Mouse (Mus musculus): Measurements from ENCODE around the gene Ptpn22. TPM values are rescaled to one million over a fixed set of nuclear protein-coding genes. Genes with fewer than 3 reads are reported as not detected.
"Not testable (repeated sequence)": the region's sequence is repeated elsewhere in the genome, so short reads cannot be mapped to it uniquely, and the experiment has no call there.

Gene Ptpn22
- 1.4 and 3.1 TPM in 2 replicates for polyA plus RNA-seq (2015; fragmentation: Nextera tagmentation; extraction: Ambion mirVana)

DNA sequence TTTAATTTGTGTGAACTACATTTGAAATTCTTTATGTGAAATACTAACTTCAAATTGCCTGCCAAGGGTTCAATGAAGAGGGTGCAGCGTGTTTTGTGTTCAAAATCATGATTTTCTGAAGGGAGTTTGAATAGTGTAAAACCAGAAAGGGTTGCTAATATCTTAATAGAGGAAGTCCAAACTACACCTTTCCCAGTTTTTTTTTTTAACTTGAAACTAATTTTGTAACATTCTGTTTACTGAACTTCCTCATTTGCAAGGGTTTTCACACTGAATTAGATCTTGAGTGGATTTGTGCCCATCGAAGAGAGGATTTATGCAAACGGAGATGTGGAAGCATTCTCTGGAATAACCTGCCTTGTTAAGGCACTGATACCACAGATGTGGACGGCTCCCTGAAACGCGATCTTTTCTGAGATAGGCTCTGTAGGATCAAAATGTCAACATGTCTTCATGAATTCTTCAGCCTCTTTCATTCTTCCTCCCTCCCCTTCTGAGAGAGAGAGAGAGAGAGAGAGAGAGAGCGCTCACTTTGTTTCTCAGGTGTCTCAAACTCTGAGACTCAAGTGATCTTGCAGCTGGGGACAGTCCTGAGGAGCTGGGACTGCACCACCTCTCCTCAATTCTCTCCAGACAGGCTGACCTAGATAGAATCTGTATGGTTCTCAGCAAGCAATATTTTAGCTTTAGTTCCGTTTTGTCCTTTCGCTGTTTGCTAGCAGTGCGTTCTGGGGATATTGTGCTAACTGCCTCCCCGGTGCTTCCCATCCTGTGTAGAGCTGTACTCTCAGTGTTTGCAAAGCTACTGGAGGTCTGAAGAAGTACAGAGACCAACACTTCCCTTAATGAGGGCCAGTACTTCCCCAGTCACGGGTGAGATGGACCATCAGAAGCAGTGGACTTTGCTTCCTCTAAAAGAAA, at the start of gene Ptpn22:
TSS of gene Ptpn22 (plus strand) at position 915 of the 921 bp plus-strand sequence.
- no peak for ATAC-seq (ENCODE audit: low read depth)
- H3K27me3 ChIP-seq (ENCODE audit: control insufficient read depth, insufficient read depth, low read depth, low read length) = no peaks in the 10 kb centered on the region
- no peaks in the 10 kb centered on the region for H3K36me3 ChIP-seq (ENCODE audit: control insufficient read depth, insufficient read depth, low read length)
- H3K27ac ChIP-seq (ENCODE audit: low read length) = 0 out of 2 replicates have a peak within 1 kb of the TSS, but pooled peaks have one; percentile 22
- no peak within 1 kb of the TSS for H3K9ac ChIP-seq (ENCODE audit: low read length)
- H3K4me1 ChIP-seq (replicated peaks; ENCODE audit: control insufficient read depth, insufficient read depth, low read length) = 0 out of 2 replicates have a peak, but pooled peaks cover 5% of the 10 kb centered on the region
- 0 out of 2 replicates have a peak within 1 kb of the TSS, but pooled peaks have one; percentile 8 for H3K4me3 ChIP-seq (ENCODE audit: low read length)
- 51% methylated on average over 12 of the region's 12 CpGs for WGBS
- H3K4me2 ChIP-seq (ENCODE audit: low read depth, low read length) = 0 out of 2 replicates have a peak within 1 kb of the TSS, but pooled peaks have one; percentile 3
- H3K9me3 ChIP-seq (ENCODE audit: control insufficient read depth, low read length) = no peaks in the 10 kb centered on the region

DNA sequence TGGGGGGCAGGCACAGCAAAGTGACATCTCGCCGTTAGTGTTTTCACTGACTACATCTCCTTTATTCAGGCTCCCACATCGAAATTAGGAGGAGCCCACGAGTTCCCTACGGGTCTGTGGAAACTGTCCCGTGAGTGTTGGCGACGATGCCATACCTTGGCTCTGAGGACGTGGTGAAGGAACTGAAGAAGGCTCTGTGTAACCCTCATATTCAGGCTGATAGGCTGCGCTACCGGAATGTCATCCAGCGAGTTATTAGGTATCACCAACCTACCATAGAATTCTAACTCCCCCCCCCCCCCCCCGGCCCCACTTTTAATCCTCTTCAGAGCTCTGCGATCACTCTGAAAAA, 49.8 kb upstream of the Ptpn22 start:
- peaks cover 9% of the 10 kb centered on the region for H3K4me1 ChIP-seq (replicated peaks; ENCODE audit: control insufficient read depth, insufficient read depth, low read length)
- peaks cover 10% of the 10 kb centered on the region for H3K36me3 ChIP-seq (ENCODE audit: control insufficient read depth, insufficient read depth, low read length)
- peak overlapping the region; percentile 82 for H3K4me2 ChIP-seq (ENCODE audit: low read depth, low read length)
- H3K4me3 ChIP-seq (ENCODE audit: low read length) = peak overlapping the region; percentile 89
- H3K27me3 ChIP-seq (ENCODE audit: control insufficient read depth, insufficient read depth, low read depth, low read length) = no peaks in the 10 kb centered on the region
- no peaks in the 10 kb centered on the region for H3K9me3 ChIP-seq (ENCODE audit: control insufficient read depth, low read length)
- H3K27ac ChIP-seq (ENCODE audit: low read length) = peak overlapping the region; percentile 93
- ATAC-seq (ENCODE audit: low read depth) = peak; percentile 50
- H3K9ac ChIP-seq (ENCODE audit: low read length) = peak overlapping the region; percentile 94
- WGBS = under 1% methylated on average over 14 of the region's 14 CpGs

DNA sequence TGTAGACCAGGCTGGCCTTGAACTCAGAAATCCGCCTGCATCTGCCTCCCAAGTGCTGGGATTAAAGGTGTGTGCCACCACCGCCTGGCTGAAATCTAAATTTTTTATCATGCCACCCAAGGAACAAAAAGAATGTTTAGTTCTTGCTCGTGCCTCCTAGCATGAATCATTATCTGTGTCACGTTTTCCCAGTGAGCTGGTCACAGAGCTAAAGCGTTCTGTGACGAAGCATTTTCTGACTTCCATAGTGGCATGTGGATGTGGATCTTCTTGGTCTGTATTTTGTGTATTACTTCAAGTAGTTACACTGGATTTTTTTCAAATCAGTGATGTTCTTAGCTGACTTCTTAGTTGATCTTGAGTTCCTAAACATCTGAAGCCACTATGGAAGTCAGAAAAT, 48.6 kb upstream of the Ptpn22 start:
- Histone ChIP-seq H3K27me3 (ENCODE audit: control insufficient read depth, insufficient read depth, low read depth, low read length) (no peaks in the 10 kb centered on the region), H3K36me3 (ENCODE audit: control insufficient read depth, insufficient read depth, low read length) (peaks cover 13% of the 10 kb centered on the region), H3K4me3 (ENCODE audit: low read length) (no peak overlapping the region), H3K27ac (ENCODE audit: low read length) (no peak overlapping the region), H3K4me2 (ENCODE audit: low read depth, low read length) (no peak overlapping the region), H3K9ac (ENCODE audit: low read length) (no peak overlapping the region), H3K9me3 (ENCODE audit: control insufficient read depth, low read length) (no peaks in the 10 kb centered on the region), H3K4me1 (replicated peaks; ENCODE audit: control insufficient read depth, insufficient read depth, low read length) (peaks cover 9% of the 10 kb centered on the region)
- no peak for ATAC-seq (ENCODE audit: low read depth)
- 81% methylated on average over 6 of the region's 6 CpGs for WGBS

DNA sequence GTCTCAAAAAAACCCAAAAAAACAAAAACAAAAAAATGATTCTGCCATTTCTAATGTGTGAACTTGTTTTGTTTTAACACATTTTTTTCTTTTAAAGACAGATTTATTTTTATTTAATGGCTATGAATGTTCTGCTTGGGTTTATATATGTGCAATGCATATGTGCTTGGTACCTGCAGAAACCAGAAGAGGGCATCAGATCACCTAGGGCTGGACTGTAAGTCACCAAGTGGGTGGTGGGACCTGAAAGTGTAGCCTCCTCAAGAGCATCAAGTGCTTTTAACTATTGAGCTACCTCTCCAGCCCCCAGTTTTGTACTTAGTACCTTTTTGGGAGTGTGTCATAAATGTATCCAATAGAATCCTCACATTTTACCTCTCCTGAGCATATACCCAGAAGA, 32.0 kb upstream of the Ptpn22 start:
- Histone ChIP-seq H3K27ac (ENCODE audit: low read length) (no peak overlapping the region), H3K4me1 (replicated peaks; ENCODE audit: control insufficient read depth, insufficient read depth, low read length) (no peaks in the 10 kb centered on the region), H3K9me3 (ENCODE audit: control insufficient read depth, low read length) (no peaks in the 10 kb centered on the region), H3K4me3 (ENCODE audit: low read length) (no peak overlapping the region), H3K4me2 (ENCODE audit: low read depth, low read length) (no peak overlapping the region), H3K27me3 (ENCODE audit: control insufficient read depth, insufficient read depth, low read depth, low read length) (no peaks in the 10 kb centered on the region), H3K9ac (ENCODE audit: low read length) (no peak overlapping the region), H3K36me3 (ENCODE audit: control insufficient read depth, insufficient read depth, low read length) (no peaks in the 10 kb centered on the region)
- ATAC-seq (ENCODE audit: low read depth) = no peak

DNA sequence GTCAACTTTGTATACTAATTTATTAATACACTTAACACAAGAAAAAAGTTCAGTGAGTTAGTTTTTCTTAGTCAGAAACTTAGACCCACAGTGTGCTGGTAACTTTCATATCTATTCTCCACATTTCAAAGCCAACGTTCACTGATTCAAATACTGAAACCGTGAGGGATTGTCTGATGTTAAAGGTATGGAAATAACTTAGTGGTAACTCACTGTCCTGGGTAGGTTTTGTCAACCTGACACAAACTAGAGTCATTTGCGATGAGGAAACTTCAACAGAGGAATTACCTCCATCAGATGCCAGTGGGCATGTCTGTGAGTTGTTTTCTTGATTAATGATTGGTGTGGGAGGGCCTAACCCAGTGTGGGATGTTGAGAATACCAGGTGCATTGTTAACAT, 30.6 kb upstream of the Ptpn22 start:
- no peak overlapping the region for H3K4me2 ChIP-seq (ENCODE audit: low read depth, low read length)
- no peaks in the 10 kb centered on the region for H3K4me1 ChIP-seq (replicated peaks; ENCODE audit: control insufficient read depth, insufficient read depth, low read length)
- no peak for ATAC-seq (ENCODE audit: low read depth)
- no peaks in the 10 kb centered on the region for H3K27me3 ChIP-seq (ENCODE audit: control insufficient read depth, insufficient read depth, low read depth, low read length)
- 82% methylated on average over 3 of the region's 3 CpGs for WGBS
- no peak overlapping the region for H3K27ac ChIP-seq (ENCODE audit: low read length)
- H3K36me3 ChIP-seq (ENCODE audit: control insufficient read depth, insufficient read depth, low read length) = no peaks in the 10 kb centered on the region
- no peak overlapping the region for H3K9ac ChIP-seq (ENCODE audit: low read length)
- no peak overlapping the region for H3K4me3 ChIP-seq (ENCODE audit: low read length)
- H3K9me3 ChIP-seq (ENCODE audit: control insufficient read depth, low read length) = no peaks in the 10 kb centered on the region

DNA sequence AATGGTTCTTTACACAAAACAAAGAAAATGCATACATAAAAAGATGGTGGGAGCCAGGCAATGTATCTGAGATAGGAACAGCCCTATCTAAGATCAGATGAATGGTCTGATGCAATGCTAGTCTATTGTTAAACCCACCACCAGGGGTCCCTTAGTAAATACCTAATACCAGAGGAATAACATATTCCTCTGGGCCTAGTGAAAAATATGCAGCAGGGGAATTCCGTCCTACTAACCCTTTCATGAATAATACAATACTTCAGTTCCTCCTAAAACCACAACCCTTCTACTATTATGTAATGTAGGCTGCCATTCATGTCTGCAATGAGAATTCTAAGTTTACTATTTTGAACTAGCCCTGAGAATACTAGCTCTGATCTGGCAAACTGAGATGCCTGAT, 28.9 kb upstream of the Ptpn22 start:
- not testable (repeated sequence) for H3K27ac ChIP-seq (ENCODE audit: low read length); H3K9me3 ChIP-seq (ENCODE audit: control insufficient read depth, low read length); ATAC-seq (ENCODE audit: low read depth); H3K36me3 ChIP-seq (ENCODE audit: control insufficient read depth, insufficient read depth, low read length); H3K4me2 ChIP-seq (ENCODE audit: low read depth, low read length); H3K9ac ChIP-seq (ENCODE audit: low read length); H3K4me3 ChIP-seq (ENCODE audit: low read length); H3K4me1 ChIP-seq (replicated peaks; ENCODE audit: control insufficient read depth, insufficient read depth, low read length); H3K27me3 ChIP-seq (ENCODE audit: control insufficient read depth, insufficient read depth, low read depth, low read length)
- 50% methylated on average over 1 of the region's 1 CpGs for WGBS

DNA sequence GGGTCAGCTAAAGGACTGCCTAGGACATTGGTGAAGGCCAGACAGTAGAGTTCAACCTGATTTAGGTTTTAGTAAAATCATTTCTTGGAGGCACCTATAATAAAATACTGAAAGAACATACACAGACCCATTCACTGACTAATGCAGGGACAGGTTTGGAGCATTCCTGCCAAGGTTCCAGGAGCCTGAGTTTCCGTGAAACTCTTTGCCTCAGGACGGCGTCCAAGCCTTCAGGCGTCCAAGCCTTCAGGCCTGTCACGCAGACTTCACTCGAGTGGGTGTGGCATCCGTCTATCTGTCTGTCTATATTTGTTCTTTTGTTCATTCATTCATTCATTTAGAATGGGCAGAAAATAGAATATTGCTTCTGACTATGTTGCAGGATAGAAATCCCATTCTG, 28.4 kb upstream of the Ptpn22 start:
- H3K9ac ChIP-seq (ENCODE audit: low read length) = no peak overlapping the region
- no peaks in the 10 kb centered on the region for H3K36me3 ChIP-seq (ENCODE audit: control insufficient read depth, insufficient read depth, low read length)
- H3K27ac ChIP-seq (ENCODE audit: low read length) = no peak overlapping the region
- H3K27me3 ChIP-seq (ENCODE audit: control insufficient read depth, insufficient read depth, low read depth, low read length) = no peaks in the 10 kb centered on the region
- H3K4me1 ChIP-seq (replicated peaks; ENCODE audit: control insufficient read depth, insufficient read depth, low read length) = no peaks in the 10 kb centered on the region
- no peak overlapping the region for H3K4me3 ChIP-seq (ENCODE audit: low read length)
- H3K4me2 ChIP-seq (ENCODE audit: low read depth, low read length) = no peak overlapping the region
- ATAC-seq (ENCODE audit: low read depth) = no peak
- no peaks in the 10 kb centered on the region for H3K9me3 ChIP-seq (ENCODE audit: control insufficient read depth, low read length)
- 76% methylated on average over 7 of the region's 7 CpGs for WGBS

DNA sequence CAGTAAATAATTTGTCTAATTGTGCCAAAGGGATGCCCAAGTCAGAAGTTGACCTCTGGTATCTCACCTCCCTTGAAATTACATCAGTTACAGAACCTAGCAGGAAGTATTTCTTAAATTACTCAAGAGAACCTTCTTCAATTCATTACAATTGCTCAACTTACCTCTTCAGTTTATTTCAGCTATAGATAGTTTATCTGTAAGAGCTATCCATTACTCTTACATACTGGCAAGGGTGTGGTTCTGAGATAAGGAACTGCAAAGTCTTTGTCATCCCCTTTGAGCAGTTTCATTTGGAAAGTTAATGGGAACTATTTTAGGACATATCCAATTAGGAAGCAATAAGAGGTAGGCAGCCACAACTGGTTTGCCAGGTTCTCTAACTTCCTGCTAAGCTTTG, 27.2 kb upstream of the Ptpn22 start, which contains the start of gene Bcl2l15:
TSS of gene Bcl2l15 (plus strand) at position 176 of the 400 bp plus-strand sequence.
- no peaks in the 10 kb centered on the region for H3K36me3 ChIP-seq (ENCODE audit: control insufficient read depth, insufficient read depth, low read length)
- no peak within 1 kb of the TSS for H3K4me2 ChIP-seq (ENCODE audit: low read depth, low read length)
- ATAC-seq (ENCODE audit: low read depth) = no peak
- H3K9ac ChIP-seq (ENCODE audit: low read length) = no peak within 1 kb of the TSS
- H3K4me1 ChIP-seq (replicated peaks; ENCODE audit: control insufficient read depth, insufficient read depth, low read length) = no peaks in the 10 kb centered on the region
- no peak within 1 kb of the TSS for H3K4me3 ChIP-seq (ENCODE audit: low read length)
- no peaks in the 10 kb centered on the region for H3K9me3 ChIP-seq (ENCODE audit: control insufficient read depth, low read length)
- no peaks in the 10 kb centered on the region for H3K27me3 ChIP-seq (ENCODE audit: control insufficient read depth, insufficient read depth, low read depth, low read length)
- H3K27ac ChIP-seq (ENCODE audit: low read length) = no peak within 1 kb of the TSS

DNA sequence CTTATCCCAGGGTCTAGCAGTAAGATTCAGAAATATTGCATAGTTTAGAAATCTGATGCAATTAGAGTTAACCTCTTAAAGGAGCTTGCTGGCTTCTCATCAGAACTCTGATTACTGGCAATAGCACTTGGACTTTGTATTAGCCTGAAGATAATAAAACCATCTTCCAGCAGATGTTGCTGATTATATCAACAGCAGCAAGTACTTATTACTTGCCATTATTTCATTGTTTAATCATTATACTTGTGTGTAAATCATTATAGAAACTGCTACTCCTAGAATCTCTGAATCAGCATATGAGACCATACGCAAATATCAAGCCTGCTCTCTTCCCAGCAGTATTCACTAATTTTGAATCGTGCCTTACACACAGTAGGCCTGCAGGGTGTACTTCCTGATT, 25.6 kb upstream of the Ptpn22 start:
- no peak overlapping the region for H3K4me2 ChIP-seq (ENCODE audit: low read depth, low read length)
- 85% methylated on average over 2 of the region's 2 CpGs for WGBS
- H3K9ac ChIP-seq (ENCODE audit: low read length) = no peak overlapping the region
- H3K36me3 ChIP-seq (ENCODE audit: control insufficient read depth, insufficient read depth, low read length) = no peaks in the 10 kb centered on the region
- no peak for ATAC-seq (ENCODE audit: low read depth)
- no peaks in the 10 kb centered on the region for H3K27me3 ChIP-seq (ENCODE audit: control insufficient read depth, insufficient read depth, low read depth, low read length)
- H3K4me1 ChIP-seq (replicated peaks; ENCODE audit: control insufficient read depth, insufficient read depth, low read length) = no peaks in the 10 kb centered on the region
- H3K27ac ChIP-seq (ENCODE audit: low read length) = no peak overlapping the region
- no peak overlapping the region for H3K4me3 ChIP-seq (ENCODE audit: low read length)
- no peaks in the 10 kb centered on the region for H3K9me3 ChIP-seq (ENCODE audit: control insufficient read depth, low read length)

Measured in lung, embryonic 16.5 days (tissue).